Mouse (Mus musculus) right cerebral cortex, adult 18-20 months (tissue): ENCODE measurements around the gene Rapgef5.
"Not testable (repeated sequence)": the region's sequence is repeated elsewhere in the genome, so short reads cannot be mapped to it uniquely, and the experiment has no call there.

Experiments used
- DNase-seq: peaks from one replicate; pipeline ENCODE4 v3.0.0; 2022; ENCODE audit warnings: mixed read lengths

Rapgef5 gene

GRCm38 (mm10) chr12:117783426-117783825 lies 267.1 kb downstream of the Rapgef5 start:
- no peak for DNase-seq

GRCm38 (mm10) chr12:117786621-117787020 lies 270.3 kb downstream of the Rapgef5 start:
- no peak for DNase-seq

- DNase-seq: no peak
These were observed 272.3 kb downstream of the Rapgef5 start for GRCm38 (mm10) chr12:117788513-117789011.

- DNase-seq: no peak
These were observed 272.7 kb downstream of the Rapgef5 start for GRCm38 (mm10) chr12:117789017-117789416.

GRCm38 (mm10) chr12:117795303-117795702 lies 279.0 kb downstream of the Rapgef5 start:
- DNase-seq: no peak

GRCm38 (mm10) chr12:117803989-117804388 lies 287.7 kb downstream of the Rapgef5 start, which contains the start of gene Cdca7l:
Gene Cdca7l (plus strand): TSS chr12:117804289.
- DNase-seq: not testable (repeated sequence)

GRCm38 (mm10) chr12:117805576-117805975 lies 289.3 kb downstream of the Rapgef5 start:
- DNase-seq: no peak

GRCm38 (mm10) chr12:117806007-117806451 lies 289.8 kb downstream of the Rapgef5 start:
- no peak for DNase-seq

GRCm38 (mm10) chr12:117806470-117806869 lies 290.2 kb downstream of the Rapgef5 start:
- no peak for DNase-seq

- no peak for DNase-seq
These were observed 291.4 kb downstream of the Rapgef5 start for GRCm38 (mm10) chr12:117807637-117808036.

- no peak for DNase-seq
These were observed 292.4 kb downstream of the Rapgef5 start for GRCm38 (mm10) chr12:117808355-117809326.
